Mouse (Mus musculus): ENCODE data around the gene Slc35d3.

DNA sequence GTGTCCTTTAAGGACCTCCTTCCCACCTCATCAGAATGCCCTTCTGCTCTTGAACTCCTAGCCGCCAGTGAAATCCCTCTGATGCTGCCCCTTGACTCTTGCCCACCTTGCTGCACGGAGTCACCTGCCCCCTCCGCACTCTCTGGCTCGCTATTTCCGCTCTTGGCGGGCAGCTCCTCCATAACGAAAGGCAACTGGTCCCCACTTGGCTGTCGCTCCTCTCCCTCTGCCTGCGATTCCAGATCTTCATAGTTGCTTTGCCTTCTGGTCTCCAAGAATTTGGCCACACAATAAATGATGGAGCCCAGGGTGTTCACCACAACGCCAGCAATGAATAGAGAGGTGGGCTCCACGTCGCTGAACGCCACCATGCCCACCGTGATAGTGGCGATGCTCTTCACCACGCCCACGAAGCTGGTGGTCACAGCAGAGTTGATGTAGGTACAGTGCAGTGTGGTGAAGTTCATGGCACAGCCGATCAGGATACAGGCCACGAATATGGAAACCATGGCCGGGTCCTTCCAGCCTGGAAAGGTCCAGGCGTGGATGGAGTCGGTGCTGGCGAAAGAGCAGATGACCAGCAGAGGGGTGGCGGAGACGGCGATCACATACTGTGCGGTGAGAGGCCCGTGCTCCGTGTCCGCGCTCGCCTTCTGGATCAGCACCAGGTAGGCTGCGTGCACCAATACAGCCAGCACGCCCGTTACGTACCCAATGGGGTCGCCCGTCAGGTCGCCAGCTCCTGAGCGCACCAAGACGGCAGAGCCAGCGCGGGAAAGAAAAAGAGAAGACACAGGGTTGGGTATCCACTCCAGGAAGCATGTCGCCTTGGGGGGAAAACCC, 2.1 kb downstream of the Slc35d3 start:
- TF ChIP-seq CTCF (IDR thresholded peaks at IDR 0.05; ENCODE audit: control insufficient read depth, insufficient read depth, insufficient read length) (no peak), MAX (IDR thresholded peaks at IDR 0.05) (no peak)
